Mouse (Mus musculus) c-Kit-positive CD71-negative TER-119-negative erythroid progenitor cells, embryonic 14.5 days (primary cell): ENCODE data around the gene Klk1b5.
"Not testable (repeated sequence)": the region's sequence is repeated elsewhere in the genome, so short reads cannot be mapped to it uniquely, and the experiment has no call there.

Source experiments
- DNase-seq: peaks from one replicate; pipeline ENCODE4 v3.0.0-alpha.2; 2013; ENCODE audit warnings: low read depth

The Klk1b5 gene

GRCm38 (mm10) chr7:44215645-44216044 lies at the start of gene Klk1b5:
Klk1b5 (plus strand) TSS chr7:44215945.
- no peak for DNase-seq

GRCm38 (mm10) chr7:44179299-44180045 lies 36.3 kb upstream of the Klk1b5 start:
- no peak for DNase-seq

- not testable (repeated sequence) for DNase-seq
These were observed 29.2 kb upstream of the Klk1b5 start for GRCm38 (mm10) chr7:44186516-44186915.

GRCm38 (mm10) chr7:44187936-44188335 lies 27.8 kb upstream of the Klk1b5 start, which contains the start of gene Klk1b24:
Klk1b24 (plus strand) TSS chr7:44188236.
- DNase-seq: not testable (repeated sequence)

- not testable (repeated sequence) for DNase-seq
These were observed 22.3 kb upstream of the Klk1b5 start for GRCm38 (mm10) chr7:44193466-44193865.

- DNase-seq: no peak
These were observed 17.9 kb upstream of the Klk1b5 start, which contains the start of gene Klk1b3 for GRCm38 (mm10) chr7:44197891-44198290. Klk1b3 (plus strand) TSS chr7:44198191.

GRCm38 (mm10) chr7:44207135-44207534 lies 8.6 kb upstream of the Klk1b5 start, which contains the start of gene Klk1b4:
Klk1b4 (plus strand) TSS chr7:44207435.
- DNase-seq: not testable (repeated sequence)

GRCm38 (mm10) chr7:44208307-44208706 lies 7.4 kb upstream of the Klk1b5 start:
- no peak for DNase-seq

GRCm38 (mm10) chr7:44221601-44222000 lies 5.9 kb downstream of the Klk1b5 start:
- DNase-seq: not testable (repeated sequence)

- not testable (repeated sequence) for DNase-seq
These were observed 6.6 kb downstream of the Klk1b5 start for GRCm38 (mm10) chr7:44222335-44222734.

GRCm38 (mm10) chr7:44225076-44225475 lies 9.3 kb downstream of the Klk1b5 start, which contains the start of gene Klk1:
Klk1 (plus strand) TSS chr7:44225360.
- no peak for DNase-seq

- DNase-seq: no peak
These were observed 20.2 kb downstream of the Klk1b5 start, which contains the start of gene Gm36864 for GRCm38 (mm10) chr7:44235909-44236308. Gm36864 (plus strand) TSS chr7:44236177.

- no peak for DNase-seq
These were observed 24.2 kb downstream of the Klk1b5 start for GRCm38 (mm10) chr7:44239913-44240312.

- no peak for DNase-seq
These were observed 25.0 kb downstream of the Klk1b5 start for GRCm38 (mm10) chr7:44240712-44241111.

- DNase-seq: no peak
These were observed 25.4 kb downstream of the Klk1b5 start for GRCm38 (mm10) chr7:44241163-44241562.

GRCm38 (mm10) chr7:44244080-44244479 lies 28.3 kb downstream of the Klk1b5 start:
- no peak for DNase-seq

GRCm38 (mm10) chr7:44246055-44246983 lies 30.6 kb downstream of the Klk1b5 start, which contains the start of the genes 1700028J19Rik and 2410002F23Rik:
1700028J19Rik (minus strand) TSS chr7:44246695.
2410002F23Rik (plus strand) TSS chr7:44246722.
- peak; percentile 68 for DNase-seq

GRCm38 (mm10) chr7:44246984-44247470 lies 31.3 kb downstream of the Klk1b5 start:
- peak; percentile 39 for DNase-seq

GRCm38 (mm10) chr7:44247971-44248370 lies 32.2 kb downstream of the Klk1b5 start:
- DNase-seq: no peak

GRCm38 (mm10) chr7:44249248-44249647 lies 33.5 kb downstream of the Klk1b5 start:
- no peak for DNase-seq

GRCm38 (mm10) chr7:44250732-44251275 lies 35.1 kb downstream of the Klk1b5 start:
- not testable (repeated sequence) for DNase-seq
